Mouse (Mus musculus): ENCODE results near the gene Pfkfb4. TPM values are rescaled to one million over a fixed set of nuclear protein-coding genes. Genes with fewer than 3 reads are reported as not detected.

Gene Pfkfb4
- 4.4 TPM for polyA plus RNA-seq (2012; fragmentation: generic; extraction: Trizol)

- TF ChIP-seq TCF3 (IDR thresholded peaks at IDR 0.05; ENCODE audit: insufficient read length, low read depth) = no peak
- TF ChIP-seq SRF (IDR thresholded peaks at IDR 0.05; ENCODE audit: control insufficient read depth, insufficient read length, low read depth) = peak; percentile 67
- no peak for TF ChIP-seq USF1 (IDR thresholded peaks at IDR 0.05; ENCODE audit: low read depth)
- TF ChIP-seq POLR2AphosphoS2 (IDR thresholded peaks at IDR 0.05; ENCODE audit: insufficient read length, low read depth) = peak; percentile 93
- peak; percentile 93 for TF ChIP-seq POLR2A (IDR thresholded peaks at IDR 0.05; ENCODE audit: insufficient read length, low read depth)
- no peaks in the 10 kb centered on the region for H3K36me3 ChIP-seq (ENCODE audit: control insufficient read depth, insufficient read depth)
- peak within 1 kb of the TSS; percentile 35 for H3K4me3 ChIP-seq
- H3K4me2 ChIP-seq (ENCODE audit: low read depth) = peak within 1 kb of the TSS; percentile 91
- no peaks in the 10 kb centered on the region for H3K27me3 ChIP-seq (ENCODE audit: control insufficient read depth, insufficient read depth, insufficient read length)
- peaks cover 6% of the 10 kb centered on the region for H3K79me2 ChIP-seq (ENCODE audit: control insufficient read depth, insufficient read depth)
- H3ac ChIP-seq (ENCODE audit: control insufficient read depth, insufficient read length) = no peak within 1 kb of the TSS
These were observed at the start of gene Pfkfb4 for GRCm38 (mm10) chr9:108991428-108992084. Gene Pfkfb4 (plus strand): TSS chr9:108991778.

DNA sequence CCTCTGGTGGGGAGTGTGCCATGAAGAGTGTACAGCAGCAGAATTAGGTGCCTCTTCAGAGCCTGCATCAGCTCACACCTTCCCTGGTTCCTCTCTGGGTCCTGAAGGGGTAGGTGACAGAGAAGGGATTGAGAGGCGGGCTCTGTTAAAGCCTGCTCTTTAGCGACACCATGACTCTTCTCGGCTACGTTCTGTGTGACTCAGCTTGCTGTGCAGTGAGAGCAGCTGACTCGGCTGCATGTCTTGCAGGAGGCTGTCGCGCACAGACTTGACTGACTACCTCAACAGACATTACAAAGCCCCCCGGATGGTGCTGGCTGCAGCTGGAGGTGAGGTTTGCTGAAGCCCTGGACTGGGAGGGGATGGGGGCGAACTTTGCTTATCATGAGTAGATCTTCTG is 46.5 kb upstream of the Pfkfb4 start:
- no peak for TF ChIP-seq TCF3 (IDR thresholded peaks at IDR 0.05; ENCODE audit: insufficient read length, low read depth)
- no peak for TF ChIP-seq POLR2AphosphoS2 (IDR thresholded peaks at IDR 0.05; ENCODE audit: insufficient read length, low read depth)
- no peak for TF ChIP-seq REST (IDR thresholded peaks at IDR 0.05; ENCODE audit: insufficient read depth, insufficient read length)
- no peak for TF ChIP-seq POLR2A (IDR thresholded peaks at IDR 0.05; ENCODE audit: insufficient read length, low read depth)
- TF ChIP-seq TCF12 (IDR thresholded peaks at IDR 0.05; ENCODE audit: insufficient read depth, poor library complexity, severe bottlenecking) = no peak
- TF ChIP-seq E2F4 (IDR thresholded peaks at IDR 0.05; ENCODE audit: insufficient read depth) = no peak
- TF ChIP-seq MYOG (IDR thresholded peaks at IDR 0.05; ENCODE audit: control insufficient read depth in 1 of 3, insufficient read depth in 1 of 3, insufficient read length in 2 of 3, low read depth in 2 of 3) = no peak
- TF ChIP-seq MAX (IDR thresholded peaks at IDR 0.05; ENCODE audit: low read depth) = no peak
- no peak overlapping the region for H3ac ChIP-seq (ENCODE audit: control insufficient read depth, insufficient read length)
- H3K36me3 ChIP-seq (ENCODE audit: control insufficient read depth, insufficient read depth) = peaks cover 40% of the 10 kb centered on the region
- H3K27me3 ChIP-seq (ENCODE audit: control insufficient read depth, insufficient read depth, insufficient read length) = no peaks in the 10 kb centered on the region
- peaks cover 11% of the 10 kb centered on the region for H3K79me2 ChIP-seq (ENCODE audit: control insufficient read depth, insufficient read depth)
- no peak overlapping the region for H3K4me3 ChIP-seq
- no peak overlapping the region for H3K4me2 ChIP-seq (ENCODE audit: low read depth)

DNA sequence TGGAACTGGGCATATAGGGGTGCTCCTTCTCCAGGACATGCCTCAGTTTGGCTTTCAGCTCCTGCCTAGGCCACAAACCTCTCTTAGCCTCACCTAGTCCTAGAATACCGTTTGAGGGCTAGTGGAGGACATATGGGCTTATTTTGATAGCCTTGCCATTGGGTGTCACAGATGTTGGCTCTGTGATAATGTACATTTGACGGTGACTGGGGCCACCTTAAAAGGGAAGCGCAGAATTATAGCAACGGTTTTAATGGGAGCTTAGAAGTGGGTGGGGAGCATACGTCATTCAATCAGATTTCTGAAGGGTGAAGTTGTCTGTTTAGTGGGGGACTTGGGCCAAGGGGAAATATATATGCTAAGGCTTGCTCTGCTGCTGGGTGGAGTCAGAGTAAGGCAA is 46.0 kb upstream of the Pfkfb4 start:
- TF ChIP-seq TCF3 (IDR thresholded peaks at IDR 0.05; ENCODE audit: insufficient read length, low read depth) (no peak), POLR2AphosphoS2 (IDR thresholded peaks at IDR 0.05; ENCODE audit: insufficient read length, low read depth) (no peak), MYOD1 (IDR thresholded peaks at IDR 0.05; ENCODE audit: control insufficient read depth in 1 of 3, insufficient read length in 2 of 3, low read depth in 2 of 3) (no peak), MAX (IDR thresholded peaks at IDR 0.05; ENCODE audit: low read depth) (no peak), REST (IDR thresholded peaks at IDR 0.05; ENCODE audit: insufficient read depth, insufficient read length) (no peak), CEBPB (IDR thresholded peaks at IDR 0.05; ENCODE audit: insufficient read depth, poor library complexity, severe bottlenecking) (no peak), POLR2A (IDR thresholded peaks at IDR 0.05; ENCODE audit: insufficient read length, low read depth) (no peak), TCF12 (IDR thresholded peaks at IDR 0.05; ENCODE audit: insufficient read depth, poor library complexity, severe bottlenecking) (no peak), SRF (IDR thresholded peaks at IDR 0.05; ENCODE audit: control insufficient read depth, insufficient read length, low read depth) (no peak), E2F4 (IDR thresholded peaks at IDR 0.05; ENCODE audit: insufficient read depth) (no peak), USF1 (IDR thresholded peaks at IDR 0.05; ENCODE audit: low read depth) (no peak), MYOG (IDR thresholded peaks at IDR 0.05; ENCODE audit: control insufficient read depth in 1 of 3, insufficient read depth in 1 of 3, insufficient read length in 2 of 3, low read depth in 2 of 3) (no peak)
- Histone ChIP-seq H3K36me3 (ENCODE audit: control insufficient read depth, insufficient read depth) (peaks cover 37% of the 10 kb centered on the region), H3ac (ENCODE audit: control insufficient read depth, insufficient read length) (no peak overlapping the region), H3K79me2 (ENCODE audit: control insufficient read depth, insufficient read depth) (peaks cover 8% of the 10 kb centered on the region), H3K4me2 (ENCODE audit: low read depth) (no peak overlapping the region), H3K27me3 (ENCODE audit: control insufficient read depth, insufficient read depth, insufficient read length) (no peaks in the 10 kb centered on the region), H3K4me3 (no peak overlapping the region)

- Histone ChIP-seq H3K27me3 (ENCODE audit: control insufficient read depth, insufficient read depth, insufficient read length) (no peaks in the 10 kb centered on the region), H3K4me3 (no peak overlapping the region), H3K4me2 (ENCODE audit: low read depth) (no peak overlapping the region), H3ac (ENCODE audit: control insufficient read depth, insufficient read length) (no peak overlapping the region), H3K36me3 (ENCODE audit: control insufficient read depth, insufficient read depth) (peaks cover 21% of the 10 kb centered on the region), H3K79me2 (ENCODE audit: control insufficient read depth, insufficient read depth) (no peaks in the 10 kb centered on the region)
- TF ChIP-seq USF1 (IDR thresholded peaks at IDR 0.05; ENCODE audit: low read depth) = no peak
- no peak for TF ChIP-seq REST (IDR thresholded peaks at IDR 0.05; ENCODE audit: insufficient read depth, insufficient read length)
- no peak for TF ChIP-seq MYOG (IDR thresholded peaks at IDR 0.05; ENCODE audit: control insufficient read depth in 1 of 3, insufficient read depth in 1 of 3, insufficient read length in 2 of 3, low read depth in 2 of 3)
- TF ChIP-seq MYOD1 (IDR thresholded peaks at IDR 0.05; ENCODE audit: control insufficient read depth in 1 of 3, insufficient read length in 2 of 3, low read depth in 2 of 3) = no peak
- no peak for TF ChIP-seq POLR2AphosphoS2 (IDR thresholded peaks at IDR 0.05; ENCODE audit: insufficient read length, low read depth)
- no peak for TF ChIP-seq POLR2A (IDR thresholded peaks at IDR 0.05; ENCODE audit: insufficient read length, low read depth)
- no peak for TF ChIP-seq SRF (IDR thresholded peaks at IDR 0.05; ENCODE audit: control insufficient read depth, insufficient read length, low read depth)
- no peak for TF ChIP-seq TCF12 (IDR thresholded peaks at IDR 0.05; ENCODE audit: insufficient read depth, poor library complexity, severe bottlenecking)
- no peak for TF ChIP-seq TCF3 (IDR thresholded peaks at IDR 0.05; ENCODE audit: insufficient read length, low read depth)
- no peak for TF ChIP-seq MAX (IDR thresholded peaks at IDR 0.05; ENCODE audit: low read depth)
- TF ChIP-seq CEBPB (IDR thresholded peaks at IDR 0.05; ENCODE audit: insufficient read depth, poor library complexity, severe bottlenecking) = no peak
- TF ChIP-seq E2F4 (IDR thresholded peaks at IDR 0.05; ENCODE audit: insufficient read depth) = no peak
These were observed 42.2 kb upstream of the Pfkfb4 start for GRCm38 (mm10) chr9:108949231-108949966.
